Mouse (Mus musculus) neural tube, embryonic 12.5 days (tissue): Measurements from ENCODE around the gene Vangl2. TPM values are rescaled to one million over a fixed set of nuclear protein-coding genes. Genes with fewer than 3 reads are reported as not detected.

Source experiments
- ATAC-seq: fragments of 200-750 bp; cut with Nextera tagmentation; 2 replicates; pipeline ENCODE4 v1.8.0; 2017; ENCODE audit warnings: low read depth, mild to moderate bottlenecking, moderate TSS enrichment, moderate library complexity; ENCODE audit not compliant: low FRiP score
- H3K27ac ChIP-seq: fragments of 300-500 bp; sonication (generic); 2 replicates; pipeline ENCODE4 v1.5.1; 2016
- H3K27me3 ChIP-seq: fragments of 300-500 bp; sonication (generic); replicated peaks from 2 replicates; pipeline ENCODE4 v1.6.1; 2016; ENCODE audit warnings: mild to moderate bottlenecking
- H3K36me3 ChIP-seq: fragments of 300-500 bp; sonication (generic); 2 replicates; pipeline ENCODE4 v1.6.1; 2016; ENCODE audit warnings: mild to moderate bottlenecking
- H3K4me1 ChIP-seq: fragments of 300-500 bp; sonication (generic); 2 replicates; pipeline ENCODE4 v1.6.1; 2016
- H3K4me2 ChIP-seq: fragments of 300-500 bp; sonication (generic); replicated peaks from 2 replicates; pipeline ENCODE4 v1.6.1; 2016; ENCODE audit warnings: mild to moderate bottlenecking
- H3K4me3 ChIP-seq: fragments of 300-500 bp; sonication (generic); 2 replicates; pipeline ENCODE4 v1.5.1; 2016
- H3K9ac ChIP-seq: fragments of 300-500 bp; sonication (generic); 2 replicates; pipeline ENCODE4 v1.6.1; 2016; ENCODE audit warnings: mild to moderate bottlenecking
- H3K9me3 ChIP-seq: fragments of 300-500 bp; sonication (generic); 2 replicates; pipeline ENCODE4 v1.6.1; 2016; ENCODE audit warnings: mild to moderate bottlenecking
- WGBS: fragments of 180-500 bp; shearing (Covaris S2); methylation state at CpG from one replicate; pipeline ENCODE4 v1.1.7; 2016; 5-methylcytosine and 5-hydroxymethylcytosine counted together
- polyA plus RNA-seq: library from polyadenylated mRNA; unstranded; fragments of >200 nt; fragmentation: Nextera tagmentation; extraction: Ambion mirVana; gene quantifications from 2 replicates; pipeline ENCODE4 v1.2.1, GENCODE M21; 2016

The Vangl2 gene
- polyA plus RNA-seq, 1 experiment from 2014 or later, result 69.7 TPM

GRCm38 (mm10) chr1:172057491-172057921, 29.3 kb upstream of the Vangl2 start, which contains the start of gene Nhlh1:
Gene Nhlh1, minus strand, starts transcription at chr1:172057573.
- Histone ChIP-seq H3K36me3 (no peaks in the 10 kb centered on the region), H3K9ac (peak within 1 kb of the TSS; percentile 48; the same call in 1 of the 2 replicates), H3K27ac (peak within 1 kb of the TSS; percentile 72), H3K4me2 (peak within 1 kb of the TSS; percentile 84), H3K4me3 (peak within 1 kb of the TSS; percentile 38), H3K27me3 (peaks cover 7% of the 10 kb centered on the region), H3K4me1 (peaks cover 73% of the 10 kb centered on the region), H3K9me3 (no peaks in the 10 kb centered on the region)
- peak; percentile 77 for ATAC-seq
- WGBS, result 34% methylated on average over 2 of the region's 2 CpGs

GRCm38 (mm10) chr1:172056251-172056650, 28.0 kb upstream of the Vangl2 start:
- H3K27ac ChIP-seq, result no peak overlapping the region
- H3K9me3 ChIP-seq, result no peaks in the 10 kb centered on the region
- peak overlapping the region; percentile 38 for H3K4me3 ChIP-seq
- H3K4me2 ChIP-seq, result peak overlapping the region; percentile 84
- H3K27me3 ChIP-seq, result peaks cover 7% of the 10 kb centered on the region
- H3K36me3 ChIP-seq, result no peaks in the 10 kb centered on the region; the same call in 1 of the 2 replicates
- WGBS, result 73% methylated on average over 4 of the region's 4 CpGs
- peak overlapping the region; percentile 48; the same call in 1 of the 2 replicates for H3K9ac ChIP-seq
- H3K4me1 ChIP-seq, result peaks cover 67% of the 10 kb centered on the region
- no peak for ATAC-seq

- H3K27ac ChIP-seq, result no peak overlapping the region
- H3K27me3 ChIP-seq, result peaks cover 7% of the 10 kb centered on the region
- no peak for ATAC-seq
- peak overlapping the region; percentile 65 for H3K9ac ChIP-seq
- peaks cover 58% of the 10 kb centered on the region for H3K4me1 ChIP-seq
- 4% methylated on average over 42 of the region's 42 CpGs for WGBS
- H3K9me3 ChIP-seq, result no peaks in the 10 kb centered on the region
- H3K4me2 ChIP-seq, result peak overlapping the region; percentile 84
- H3K36me3 ChIP-seq, result no peaks in the 10 kb centered on the region; the same call in 1 of the 2 replicates
- H3K4me3 ChIP-seq, result peak overlapping the region; percentile 46
Measured at GRCm38 (mm10) chr1:172053541-172054440, 25.5 kb upstream of the Vangl2 start.

- H3K4me3 ChIP-seq, result 0 out of 2 replicates have a peak overlapping the region, but pooled peaks have one; percentile 1
- H3K4me2 ChIP-seq, result peak overlapping the region; percentile 84
- H3K9ac ChIP-seq, result peak overlapping the region; percentile 65; the same call in 1 of the 2 replicates
- H3K27ac ChIP-seq, result no peak overlapping the region
- H3K27me3 ChIP-seq, result peaks cover 7% of the 10 kb centered on the region
- H3K4me1 ChIP-seq, result peaks cover 58% of the 10 kb centered on the region
- no peak for ATAC-seq
- 14% methylated on average over 10 of the region's 10 CpGs for WGBS
- H3K9me3 ChIP-seq, result no peaks in the 10 kb centered on the region
- no peaks in the 10 kb centered on the region; the same call in 1 of the 2 replicates for H3K36me3 ChIP-seq
Measured at GRCm38 (mm10) chr1:172052766-172053279, 24.6 kb upstream of the Vangl2 start.

- 13% methylated on average over 13 of the region's 13 CpGs for WGBS
- H3K4me3 ChIP-seq, result no peak overlapping the region
Measured at GRCm38 (mm10) chr1:172049131-172049782, 21.0 kb upstream of the Vangl2 start.

GRCm38 (mm10) chr1:172048241-172048734, 20.0 kb upstream of the Vangl2 start:
- no peaks in the 10 kb centered on the region; the same call in 1 of the 2 replicates for H3K36me3 ChIP-seq
- H3K4me2 ChIP-seq, result peak overlapping the region; percentile 49
- peak overlapping the region; percentile 92 for H3K27ac ChIP-seq
- no peaks in the 10 kb centered on the region for H3K27me3 ChIP-seq
- ATAC-seq, result peak; percentile 84
- 0 out of 2 replicates have a peak overlapping the region, but pooled peaks have one; percentile 29 for H3K9ac ChIP-seq
- H3K9me3 ChIP-seq, result no peaks in the 10 kb centered on the region
- H3K4me3 ChIP-seq, result peak overlapping the region; percentile 18
- WGBS, result 7% methylated on average over 6 of the region's 6 CpGs
- peaks cover 39% of the 10 kb centered on the region for H3K4me1 ChIP-seq

More at GRCm38 (mm10) chr1:172049131-172049782, 21.0 kb upstream of the Vangl2 start:
- Histone ChIP-seq H3K9me3 (no peaks in the 10 kb centered on the region), H3K4me1 (peaks cover 49% of the 10 kb centered on the region), H3K27me3 (peaks cover 5% of the 10 kb centered on the region; the same call in 1 of the 2 replicates), H3K36me3 (no peaks in the 10 kb centered on the region; the same call in 1 of the 2 replicates), H3K4me2 (peak overlapping the region; percentile 49), H3K9ac (0 out of 2 replicates have a peak overlapping the region, but pooled peaks have one; percentile 22), H3K27ac (peak overlapping the region; percentile 92)
- ATAC-seq, result peak; percentile 64

- peak overlapping the region; percentile 92; the same call in 1 of the 2 replicates for H3K27ac ChIP-seq
- H3K4me1 ChIP-seq, result peaks cover 32% of the 10 kb centered on the region
- H3K4me2 ChIP-seq, result peak overlapping the region; percentile 49
- WGBS, result 10% methylated on average over 5 of the region's 5 CpGs
- no peak overlapping the region for H3K4me3 ChIP-seq
- H3K9ac ChIP-seq, result no peak overlapping the region
- no peaks in the 10 kb centered on the region for H3K36me3 ChIP-seq
- H3K27me3 ChIP-seq, result no peaks in the 10 kb centered on the region
- no peaks in the 10 kb centered on the region for H3K9me3 ChIP-seq
- no peak for ATAC-seq
Measured at GRCm38 (mm10) chr1:172046938-172047337, 18.7 kb upstream of the Vangl2 start.

- H3K4me2 ChIP-seq, result no peak overlapping the region
- no peaks in the 10 kb centered on the region for H3K36me3 ChIP-seq
- H3K9ac ChIP-seq, result no peak overlapping the region
- H3K9me3 ChIP-seq, result no peaks in the 10 kb centered on the region
- WGBS, result 78% methylated on average over 8 of the region's 8 CpGs
- H3K4me3 ChIP-seq, result no peak overlapping the region
- ATAC-seq, result no peak
- no peak overlapping the region; the same call in 1 of the 2 replicates for H3K27ac ChIP-seq
- peaks cover 32% of the 10 kb centered on the region for H3K4me1 ChIP-seq
- H3K27me3 ChIP-seq, result no peaks in the 10 kb centered on the region
Measured at GRCm38 (mm10) chr1:172046410-172046809, 18.2 kb upstream of the Vangl2 start.

- H3K27ac ChIP-seq, result no peak overlapping the region
- no peak overlapping the region for H3K4me2 ChIP-seq
- H3K9me3 ChIP-seq, result no peaks in the 10 kb centered on the region
- no peaks in the 10 kb centered on the region for H3K36me3 ChIP-seq
- H3K4me3 ChIP-seq, result no peak overlapping the region
- H3K27me3 ChIP-seq, result no peaks in the 10 kb centered on the region
- no peak overlapping the region for H3K9ac ChIP-seq
- no peak for ATAC-seq
- WGBS, result 94% methylated on average over 2 of the region's 2 CpGs
- H3K4me1 ChIP-seq, result peaks cover 29% of the 10 kb centered on the region
Measured at GRCm38 (mm10) chr1:172029914-172030313, 1.7 kb upstream of the Vangl2 start.

- 6% methylated on average over 10 of the region's 10 CpGs for WGBS
- H3K36me3 ChIP-seq, result no peaks in the 10 kb centered on the region
- H3K4me3 ChIP-seq, result no peak overlapping the region
- no peaks in the 10 kb centered on the region for H3K27me3 ChIP-seq
- H3K4me2 ChIP-seq, result peak overlapping the region; percentile 92
- H3K27ac ChIP-seq, result peak overlapping the region; percentile 75; the same call in 1 of the 2 replicates
- peak overlapping the region; percentile 85; the same call in 1 of the 2 replicates for H3K9ac ChIP-seq
- H3K4me1 ChIP-seq, result peaks cover 49% of the 10 kb centered on the region
- no peaks in the 10 kb centered on the region for H3K9me3 ChIP-seq
- ATAC-seq, result peak; percentile 49; the same call in 1 of the 2 replicates
Measured at GRCm38 (mm10) chr1:172027809-172028102, 488 bp downstream of the Vangl2 start.

GRCm38 (mm10) chr1:172027010-172027808, 1.0 kb downstream of the Vangl2 start:
- Histone ChIP-seq H3K4me1 (peaks cover 54% of the 10 kb centered on the region), H3K27ac (peak overlapping the region; percentile 75), H3K36me3 (peaks cover 5% of the 10 kb centered on the region; the same call in 1 of the 2 replicates), H3K4me2 (peak overlapping the region; percentile 92), H3K9ac (peak overlapping the region; percentile 85), H3K9me3 (no peaks in the 10 kb centered on the region), H3K27me3 (no peaks in the 10 kb centered on the region), H3K4me3 (peak overlapping the region; percentile 72)
- under 1% methylated on average over 50 of the region's 54 CpGs for WGBS
- ATAC-seq, result peak; percentile 88
